Mouse (Mus musculus) ES-E14 (cell line): ENCODE data around the gene Coq8a. TPM values are rescaled to one million over a fixed set of nuclear protein-coding genes. Genes with fewer than 3 reads are reported as not detected.

Experiments used
- DNase-seq: peaks from one replicate; pipeline ENCODE4 v3.0.0-alpha.2; 2013; ENCODE audit warnings: low read depth, low spot score
- H3K27ac ChIP-seq: 2 replicates; pipeline ENCODE4 v1.5.1; 2012; ENCODE audit warnings: low read depth, mild to moderate bottlenecking, low read length, moderate library complexity, mixed read lengths; ENCODE audit not compliant: poor library complexity, insufficient read depth, severe bottlenecking
- H3K36me3 ChIP-seq: 2 replicates; pipeline ENCODE4 v1.6.1; 2012; ENCODE audit warnings: mild to moderate bottlenecking, low read length, moderate library complexity, mixed read lengths; ENCODE audit not compliant: control insufficient read depth, poor library complexity, insufficient read depth, severe bottlenecking
- H3K4me1 ChIP-seq, 2 experiments: fragments of 150-350 bp in 1 of 2; sonication (generic) in 1 of 2; 2 replicates each; pipeline ENCODE4 v1.6.1; 2012; ENCODE audit warnings: low read length in 2 of 2, mild to moderate bottlenecking in 1 of 2, mixed read lengths in 1 of 2; ENCODE audit not compliant: control insufficient read depth in 2 of 2, insufficient read depth in 2 of 2, poor library complexity in 1 of 2
- H3K4me3 ChIP-seq, 2 experiments: fragments of 150-350 bp in 1 of 2; sonication (generic) in 1 of 2; 2 replicates each; pipeline ENCODE4 v1.5.1; 2012; ENCODE audit warnings: low read length in 2 of 2, low read depth in 1 of 2, mild to moderate bottlenecking in 1 of 2, mixed read lengths in 1 of 2; ENCODE audit not compliant: insufficient read depth in 1 of 2, poor library complexity in 1 of 2, severe bottlenecking in 1 of 2
- H3K9ac ChIP-seq: 2 replicates; pipeline ENCODE4 v1.6.1; 2012; ENCODE audit warnings: low read depth, mild to moderate bottlenecking, low read length, mixed read lengths; ENCODE audit not compliant: poor library complexity, insufficient read depth, severe bottlenecking
- H3K9me3 ChIP-seq: fragments of 150-350 bp; sonication (generic); 2 replicates; pipeline ENCODE4 v1.6.1; 2012; ENCODE audit warnings: low read depth, mild to moderate bottlenecking, low read length; ENCODE audit not compliant: control insufficient read depth, insufficient read depth
- CHD2 ChIP-seq: IDR thresholded peaks from 2 replicates; pipeline ENCODE4 v1.6.1; 2014; ENCODE audit warnings: mild to moderate bottlenecking, low read depth, low read length, inconsistent platforms
- HCFC1 ChIP-seq: IDR thresholded peaks from 2 replicates; pipeline ENCODE4 v1.6.1; 2012; ENCODE audit warnings: low read length, inconsistent platforms, borderline replicate concordance; ENCODE audit not compliant: insufficient read depth
- MAFK ChIP-seq: IDR thresholded peaks from 2 replicates; pipeline ENCODE4 v1.6.1; 2014; ENCODE audit warnings: mild to moderate bottlenecking, low read depth, low read length, inconsistent platforms; ENCODE audit not compliant: insufficient read depth
- ZC3H11A ChIP-seq: IDR thresholded peaks from 2 replicates; pipeline ENCODE4 v1.6.1; 2012; ENCODE audit warnings: low read depth, mild to moderate bottlenecking, inconsistent platforms, low read length, borderline replicate concordance
- ZNF384 ChIP-seq: IDR thresholded peaks from 2 replicates; pipeline ENCODE4 v1.6.1; 2012; ENCODE audit warnings: low read depth, low read length, inconsistent platforms
- in situ Hi-C, 2 experiments: fragments of 600-800 bp; cut with MboI; formaldehyde crosslinking; loops; one replicate each; pipeline ENCODE4 v1.15.1; 2025; ENCODE audit warnings: low sequenced_read_pairs in 2 of 2, inconsistent platforms in 1 of 2; ENCODE audit not compliant: unreplicated experiment in 2 of 2
- total RNA-seq: library from RNA; depleted of rRNA; stranded (reverse); fragments of 300-350 nt; gene quantifications from 2 replicates; pipeline ENCODE4 v1.2.3, GENCODE M21; 2012

Gene Coq8a
- total RNA-seq, 1 experiment = 8.3 TPM

DNA sequence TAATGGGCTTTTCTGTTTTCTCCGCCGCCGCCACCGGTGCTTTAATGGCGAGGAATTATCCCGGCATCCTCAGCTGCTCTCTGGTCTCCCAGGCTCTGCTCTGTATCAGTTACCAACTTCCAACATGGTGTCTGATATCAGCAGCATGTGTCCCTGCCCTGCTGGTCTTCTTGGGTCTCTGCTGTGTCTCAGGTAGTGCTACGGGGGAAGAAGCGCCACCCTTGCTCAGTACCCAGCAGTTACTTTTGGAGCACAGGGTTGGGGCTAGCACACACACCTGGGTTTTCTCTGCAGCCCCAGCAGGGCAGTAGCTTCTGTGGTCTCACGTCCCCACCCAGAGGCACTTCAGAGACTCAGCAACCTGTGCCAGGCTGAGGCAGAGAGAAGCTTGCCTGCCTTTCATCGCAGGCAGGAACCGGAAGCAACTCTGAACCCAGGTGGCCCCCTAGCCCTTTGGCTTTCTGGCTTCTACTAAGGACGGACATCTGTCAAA, 26.9 kb upstream of the Coq8a start:
- 0 out of 2 replicates have a peak, but pooled peaks have one; percentile 21 for TF ChIP-seq ZC3H11A
- no peak for TF ChIP-seq HCFC1
- no peak for TF ChIP-seq CHD2
- TF ChIP-seq ZNF384 = no peak
- H3K9me3 ChIP-seq = no peaks in the 10 kb centered on the region
- no peak overlapping the region for H3K27ac ChIP-seq
- peak overlapping the region; percentile 40 to 65 for H3K4me3 ChIP-seq
- in situ Hi-C loops = loop anchor here in 1 of 2 experiments (10.0 kb wide), 1 partner anchor 371 kb away; no protein-coding TSS in a partner anchor
- no peaks in the 10 kb centered on the region for H3K36me3 ChIP-seq
- peaks cover 0 to 10% of the 10 kb centered on the region in 2 experiments; a peak in 2 of 4 replicates for H3K4me1 ChIP-seq
- peak overlapping the region; percentile 19; the same call in 1 of the 2 replicates for H3K9ac ChIP-seq
- DNase-seq = no peak

DNA sequence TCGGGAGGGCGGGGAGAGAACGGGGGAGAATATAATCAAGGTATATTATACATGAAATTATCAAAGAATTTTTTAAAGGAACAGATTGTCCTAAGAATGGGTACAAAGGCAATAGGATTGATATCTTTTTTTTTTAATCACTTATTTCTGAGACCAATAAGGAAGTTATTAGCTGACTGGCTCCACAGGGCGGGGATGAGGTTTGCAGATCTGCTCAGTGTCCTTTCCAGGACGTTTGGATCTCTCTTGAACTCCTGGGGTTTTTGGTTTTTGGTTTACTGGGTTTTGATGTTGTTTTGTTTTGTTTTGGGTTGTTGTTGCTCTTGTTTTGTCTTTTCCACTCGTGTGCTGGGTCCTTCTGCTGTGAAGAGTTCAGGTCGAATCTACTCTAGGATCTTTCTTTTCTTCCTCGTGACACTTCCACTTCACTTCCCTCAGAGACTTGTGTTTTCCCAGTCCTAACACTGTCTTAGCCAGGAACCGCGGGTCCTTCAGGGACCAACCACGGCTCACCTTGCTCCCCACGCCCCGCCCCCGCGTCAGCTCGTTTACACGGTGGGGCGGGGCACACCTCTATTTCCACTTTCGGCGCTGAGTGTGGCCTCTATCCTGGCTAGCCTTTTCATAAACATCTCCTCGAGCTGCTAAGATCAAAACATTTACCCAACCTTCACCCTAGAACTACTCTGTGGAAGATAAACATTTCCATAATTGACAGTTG, 26.3 kb upstream of the Coq8a start:
- Histone ChIP-seq H3K4me3 (peak overlapping the region; percentile 40 to 65), H3K9me3 (no peaks in the 10 kb centered on the region), H3K27ac (no peak overlapping the region), H3K9ac (peak overlapping the region; percentile 19; the same call in 1 of the 2 replicates), H3K36me3 (no peaks in the 10 kb centered on the region), H3K4me1 (peaks cover 0 to 10% of the 10 kb centered on the region in 2 experiments; a peak in 2 of 4 replicates)
- in situ Hi-C loops = loop anchor here in 1 of 2 experiments (10.0 kb wide), 1 partner anchor 371 kb away; no protein-coding TSS in a partner anchor
- DNase-seq = peak; percentile 63
- no peak for TF ChIP-seq HCFC1
- TF ChIP-seq MAFK = no peak
- TF ChIP-seq CHD2 = no peak
- no peak for TF ChIP-seq ZC3H11A
- TF ChIP-seq ZNF384 = no peak

DNA sequence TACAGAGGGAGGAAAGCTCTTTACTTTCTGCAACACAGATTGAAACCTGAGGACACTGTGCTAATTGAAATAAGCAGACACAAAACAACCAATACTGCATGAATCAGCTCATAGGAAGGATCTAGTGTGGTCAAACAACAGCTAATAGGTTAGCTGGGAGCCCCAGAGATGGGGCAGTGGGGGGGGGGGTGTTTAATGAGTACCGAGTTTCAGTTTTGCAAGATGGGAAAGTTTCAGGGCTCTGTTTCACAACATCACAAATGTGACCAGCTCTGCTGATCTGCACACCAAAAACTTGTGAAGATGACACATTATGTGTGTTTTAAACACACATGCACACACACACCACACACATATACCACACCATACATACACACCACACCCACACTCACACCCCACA, 22.6 kb upstream of the Coq8a start:
- no peak for DNase-seq
- no peak for TF ChIP-seq CHD2
- TF ChIP-seq MAFK = no peak
- no peak for TF ChIP-seq ZC3H11A
- TF ChIP-seq ZNF384 = no peak
- no peak for TF ChIP-seq HCFC1
- Histone ChIP-seq H3K27ac (no peak overlapping the region), H3K9me3 (no peaks in the 10 kb centered on the region), H3K36me3 (no peaks in the 10 kb centered on the region), H3K9ac (no peak overlapping the region), H3K4me1 (peaks cover 0 to 6% of the 10 kb centered on the region in 2 experiments; a peak in 2 of 4 replicates), H3K4me3 (no peak overlapping the region)
- in situ Hi-C loops = loop anchor here in 1 of 2 experiments (10.0 kb wide), 1 partner anchor 367 kb away; no protein-coding TSS in a partner anchor

DNA sequence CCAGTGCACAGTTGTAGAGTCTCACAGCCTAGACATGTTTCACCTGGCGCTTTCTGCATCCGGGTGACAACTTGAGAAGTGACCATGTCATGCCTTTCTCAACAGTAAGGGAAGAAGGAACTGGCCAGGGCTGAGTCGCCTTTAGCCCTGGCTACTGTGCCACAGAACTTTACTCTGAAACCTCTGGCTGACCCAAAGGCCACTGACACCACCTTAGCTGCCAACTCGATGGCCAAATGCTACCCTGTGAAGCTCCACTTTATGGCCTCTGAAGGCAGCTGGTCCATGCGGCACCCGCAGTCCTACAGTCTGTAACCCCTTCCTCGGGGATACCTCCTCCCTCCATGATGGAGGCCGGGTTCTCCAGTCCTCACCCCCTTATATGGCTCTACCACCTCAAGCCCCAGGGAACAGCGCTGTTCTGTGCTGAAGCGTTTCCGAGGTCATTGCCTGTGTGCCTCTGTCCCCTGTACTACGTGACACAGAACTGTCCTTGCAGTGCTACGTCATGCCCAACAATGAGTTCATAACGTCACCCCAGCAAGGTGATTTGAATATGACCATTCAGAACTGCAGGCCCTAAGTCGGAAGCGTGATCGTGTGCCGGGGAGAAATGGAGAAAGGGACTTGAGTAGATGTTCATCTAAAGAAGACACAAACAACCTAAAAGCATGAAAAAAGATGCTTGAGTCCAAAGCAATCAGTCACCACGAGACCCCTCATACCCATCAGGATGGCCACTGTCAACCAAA, 21.6 kb upstream of the Coq8a start:
- TF ChIP-seq ZNF384 = no peak
- TF ChIP-seq ZC3H11A = no peak
- no peak for TF ChIP-seq HCFC1
- no peak for TF ChIP-seq CHD2
- TF ChIP-seq MAFK = no peak
- no peaks in the 10 kb centered on the region for H3K9me3 ChIP-seq
- peaks cover 0 to 6% of the 10 kb centered on the region in 2 experiments; a peak in 2 of 4 replicates for H3K4me1 ChIP-seq
- DNase-seq = no peak
- no peak overlapping the region for H3K4me3 ChIP-seq
- H3K36me3 ChIP-seq = no peaks in the 10 kb centered on the region
- in situ Hi-C loops = loop anchor here in 1 of 2 experiments (10.0 kb wide), 1 partner anchor 366 kb away; no protein-coding TSS in a partner anchor
- no peak overlapping the region for H3K27ac ChIP-seq
- no peak overlapping the region for H3K9ac ChIP-seq
